Mouse (Mus musculus) hindbrain, embryonic 10.5 days (tissue): ENCODE data around the gene Ttc30b. TPM values are rescaled to one million over a fixed set of nuclear protein-coding genes. Genes with fewer than 3 reads are reported as not detected.

Experiments
- polyA plus RNA-seq: library from polyadenylated mRNA; unstranded; fragments of >200 nt; fragmentation: Nextera tagmentation; extraction: Ambion mirVana; gene quantifications from 2 replicates; pipeline ENCODE4 v1.2.1, GENCODE M21; 2016

Gene Ttc30b
- polyA plus RNA-seq, 1 experiment from 2014 or later, result 10.0 TPM

Other genes with a start within 250 kb of the Ttc30b start
- gene Nfe2l2, start 233.9 kb downstream of the Ttc30b start, polyA plus RNA-seq, result 24.0 and 27.1 TPM in 2 replicates
- gene Agps, start 106.4 kb downstream of the Ttc30b start, polyA plus RNA-seq, result 38.1 and 50.1 TPM in 2 replicates
- gene Ttc30a2, start 39.6 kb upstream of the Ttc30b start, polyA plus RNA-seq, result 0.50 and 0.72 TPM in 2 replicates
- 9.7 and 10.7 TPM in 2 replicates for gene Ttc30a1, start 43.4 kb upstream of the Ttc30b start, polyA plus RNA-seq